Mouse (Mus musculus) embryonic facial prominence, embryonic 11.5 days (tissue): ENCODE measurements at regions not wholly inside any gene's neighbourhood (a gene's known extent, or its start where the extent isn't known, plus 50 kb on each side); places are given as distances from the start of the nearest gene placed in this dataset.

Experiments used
- ATAC-seq: fragments of 200-750 bp; cut with Nextera tagmentation; replicated peaks from 2 replicates; pipeline ENCODE4 v1.8.0; 2017; ENCODE audit warnings: low read depth; ENCODE audit not compliant: insufficient number of reproducible peaks, low FRiP score, low TSS enrichment
- DNase-seq: peaks from one replicate; pipeline ENCODE4 v3.0.0-alpha.2; 2015; ENCODE audit warnings: low spot score
- H3K27ac ChIP-seq: fragments of 300-500 bp; sonication (generic); replicated peaks from 2 replicates; pipeline ENCODE4 v1.5.1; 2014; ENCODE audit warnings: mild to moderate bottlenecking, low read depth, low read length, control low read depth
- H3K27me3 ChIP-seq: fragments of 300-500 bp; sonication (generic); 2 replicates; pipeline ENCODE4 v1.6.1; 2014; ENCODE audit warnings: mild to moderate bottlenecking, low read length, moderate library complexity, mixed read lengths; ENCODE audit not compliant: control insufficient read depth, insufficient read depth
- H3K36me3 ChIP-seq: fragments of 300-500 bp; sonication (generic); replicated peaks from 2 replicates; pipeline ENCODE4 v1.6.1; 2014; ENCODE audit warnings: low read depth, mild to moderate bottlenecking, low read length, moderate library complexity, mixed read lengths; ENCODE audit not compliant: control insufficient read depth, insufficient read depth
- H3K4me1 ChIP-seq: fragments of 300-500 bp; sonication (generic); 2 replicates; pipeline ENCODE4 v1.6.1; 2014; ENCODE audit warnings: low read length, mixed read lengths; ENCODE audit not compliant: control insufficient read depth, insufficient read depth
- H3K4me2 ChIP-seq: fragments of 300-500 bp; sonication (generic); 2 replicates; pipeline ENCODE4 v1.6.1; 2014; ENCODE audit warnings: low read depth, mild to moderate bottlenecking, control low read depth, low read length, moderate library complexity
- H3K4me3 ChIP-seq: fragments of 300-500 bp; sonication (generic); 2 replicates; pipeline ENCODE4 v1.5.1; 2014; ENCODE audit warnings: low read depth, low read length, control low read depth
- H3K9ac ChIP-seq: fragments of 300-500 bp; sonication (generic); replicated peaks from 2 replicates; pipeline ENCODE4 v1.6.1; 2014; ENCODE audit warnings: mild to moderate bottlenecking, control low read depth, low read length
- H3K9me3 ChIP-seq: fragments of 300-500 bp; sonication (generic); replicated peaks from 2 replicates; pipeline ENCODE4 v1.6.1; 2016; ENCODE audit warnings: mild to moderate bottlenecking, low read length, inconsistent platforms, mixed read lengths; ENCODE audit not compliant: control insufficient read depth
- WGBS: fragments of 180-500 bp; shearing (Covaris S2); extraction: QIAGEN DNeasy Blood & Tissue Kit; methylation state at CpG from one replicate; pipeline ENCODE4 v1.1.7; 2014; 5-methylcytosine and 5-hydroxymethylcytosine counted together

- Histone ChIP-seq H3K36me3 (no peaks in the 10 kb centered on the region), H3K27ac (no peak overlapping the region), H3K4me3 (no peak overlapping the region), H3K4me2 (no peak overlapping the region), H3K4me1 (no peaks in the 10 kb centered on the region), H3K9me3 (no peaks in the 10 kb centered on the region), H3K9ac (no peak overlapping the region), H3K27me3 (no peaks in the 10 kb centered on the region)
- DNase-seq (no peak), ATAC-seq (no peak)
- WGBS: 70% methylated on average over 5 of the region's 6 CpGs
These were observed 61.7 kb upstream of the Lrfn2 start for GRCm38 (mm10) chr17:48870443-48870842.

GRCm38 (mm10) chr17:48877505-48877904 lies 54.7 kb upstream of the Lrfn2 start:
- Histone ChIP-seq H3K4me3 (no peak overlapping the region), H3K9ac (no peak overlapping the region), H3K27me3 (no peaks in the 10 kb centered on the region), H3K27ac (no peak overlapping the region), H3K4me2 (no peak overlapping the region), H3K9me3 (no peaks in the 10 kb centered on the region), H3K4me1 (no peaks in the 10 kb centered on the region), H3K36me3 (no peaks in the 10 kb centered on the region)
- no peak for ATAC-seq
- 73% methylated on average over 8 of the region's 8 CpGs for WGBS
- no peak for DNase-seq

GRCm38 (mm10) chr17:48880590-48880989 lies 51.6 kb upstream of the Lrfn2 start:
- no peak overlapping the region for H3K4me3 ChIP-seq
- H3K36me3 ChIP-seq: no peaks in the 10 kb centered on the region
- H3K4me2 ChIP-seq: no peak overlapping the region
- no peaks in the 10 kb centered on the region for H3K4me1 ChIP-seq
- DNase-seq (no peak), ATAC-seq (no peak)
- WGBS: 80% methylated on average over 3 of the region's 3 CpGs
- no peaks in the 10 kb centered on the region for H3K27me3 ChIP-seq
- no peak overlapping the region for H3K9ac ChIP-seq
- H3K27ac ChIP-seq: no peak overlapping the region
- no peaks in the 10 kb centered on the region for H3K9me3 ChIP-seq

GRCm38 (mm10) chr17:48881946-48882345 lies 50.2 kb upstream of the Lrfn2 start:
- Histone ChIP-seq H3K4me1 (no peaks in the 10 kb centered on the region), H3K9ac (no peak overlapping the region), H3K4me3 (no peak overlapping the region), H3K27me3 (no peaks in the 10 kb centered on the region), H3K4me2 (no peak overlapping the region), H3K9me3 (no peaks in the 10 kb centered on the region), H3K36me3 (no peaks in the 10 kb centered on the region), H3K27ac (no peak overlapping the region)
- WGBS: 86% methylated on average over 5 of the region's 5 CpGs
- ATAC-seq (no peak), DNase-seq (no peak)
